Mouse (Mus musculus) stomach, embryonic 16.5 days (tissue): ENCODE results near the gene Gfod2. TPM values are rescaled to one million over a fixed set of nuclear protein-coding genes. Genes with fewer than 3 reads are reported as not detected.

ENCODE experiments used
- ATAC-seq: fragments of 200-750 bp; cut with Nextera tagmentation; 2 replicates; pipeline ENCODE4 v1.8.0; 2017; ENCODE audit warnings: moderate number of reproducible peaks, moderate TSS enrichment; ENCODE audit not compliant: insufficient read depth, low FRiP score
- H3K27ac ChIP-seq: fragments of 300-500 bp; sonication (generic); 2 replicates; pipeline ENCODE4 v1.5.1; 2014; ENCODE audit warnings: low read length
- H3K27me3 ChIP-seq: fragments of 300-500 bp; sonication (generic); 2 replicates; pipeline ENCODE4 v1.6.1; 2014; ENCODE audit warnings: low read length, control low read depth, mixed read lengths; ENCODE audit not compliant: control insufficient read depth, insufficient read depth
- H3K36me3 ChIP-seq: fragments of 300-500 bp; sonication (generic); 2 replicates; pipeline ENCODE4 v1.6.1; 2014; ENCODE audit warnings: low read length; ENCODE audit not compliant: control insufficient read depth, insufficient read depth
- H3K4me1 ChIP-seq: fragments of 300-500 bp; sonication (generic); 2 replicates; pipeline ENCODE4 v1.6.1; 2014; ENCODE audit warnings: low read length, control low read depth, mixed read lengths; ENCODE audit not compliant: control insufficient read depth, insufficient read depth
- H3K4me2 ChIP-seq: fragments of 300-500 bp; sonication (generic); 2 replicates; pipeline ENCODE4 v1.6.1; 2014; ENCODE audit warnings: low read depth, low read length, mixed read lengths
- H3K4me3 ChIP-seq: fragments of 300-500 bp; sonication (generic); replicated peaks from 2 replicates; pipeline ENCODE4 v1.5.1; 2014; ENCODE audit warnings: mild to moderate bottlenecking, low read length
- H3K9ac ChIP-seq: fragments of 300-500 bp; sonication (generic); 2 replicates; pipeline ENCODE4 v1.6.1; 2014; ENCODE audit warnings: low read length
- H3K9me3 ChIP-seq: fragments of 300-500 bp; sonication (generic); replicated peaks from 2 replicates; pipeline ENCODE4 v1.6.1; 2016; ENCODE audit warnings: low read length, control low read depth; ENCODE audit not compliant: control insufficient read depth
- WGBS: fragments of 180-500 bp; shearing (Covaris S2); extraction: QIAGEN DNeasy Blood & Tissue Kit; methylation state at CpG from one replicate; pipeline ENCODE4 v1.1.7; 2014; 5-methylcytosine and 5-hydroxymethylcytosine counted together
- polyA plus RNA-seq: library from polyadenylated mRNA; unstranded; fragments of >200 nt; fragmentation: Nextera tagmentation; extraction: Ambion mirVana; gene quantifications from 2 replicates; pipeline ENCODE4 v1.2.1, GENCODE M21; 2015

The Gfod2 gene
- polyA plus RNA-seq, 1 experiment from 2014 or later, result 18.1 TPM

DNA sequence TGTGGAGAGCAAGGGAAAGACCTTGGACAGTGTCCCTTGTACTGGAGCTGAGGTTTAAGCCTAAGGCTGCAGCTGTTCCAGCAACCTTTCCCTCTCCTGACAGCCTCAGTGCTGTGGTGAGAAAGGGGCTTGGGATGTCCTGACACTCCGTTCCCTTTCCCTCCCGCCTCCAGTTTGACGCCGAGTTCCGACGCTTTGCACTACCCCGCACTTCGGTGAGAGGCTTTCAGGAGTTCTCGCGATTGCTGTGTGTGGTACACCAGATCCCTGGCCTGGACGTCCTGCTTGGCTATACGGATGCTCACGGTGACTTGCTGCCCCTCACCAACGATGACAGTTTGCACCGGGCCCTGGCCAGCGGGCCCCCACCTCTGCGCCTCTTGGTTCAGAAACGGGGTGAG lies 56.5 kb downstream of the Gfod2 start:
- WGBS, result 40% methylated on average over 18 of the region's 18 CpGs
- Histone ChIP-seq H3K27ac (peak overlapping the region; percentile 55; the same call in 1 of the 2 replicates), H3K4me1 (peaks cover 13% of the 10 kb centered on the region), H3K27me3 (no peaks in the 10 kb centered on the region), H3K9me3 (no peaks in the 10 kb centered on the region), H3K9ac (peak overlapping the region; percentile 80), H3K4me3 (peak overlapping the region; percentile 85), H3K4me2 (peak overlapping the region; percentile 89), H3K36me3 (0 out of 2 replicates have a peak, but pooled peaks cover 6% of the 10 kb centered on the region)
- ATAC-seq, result no peak

DNA sequence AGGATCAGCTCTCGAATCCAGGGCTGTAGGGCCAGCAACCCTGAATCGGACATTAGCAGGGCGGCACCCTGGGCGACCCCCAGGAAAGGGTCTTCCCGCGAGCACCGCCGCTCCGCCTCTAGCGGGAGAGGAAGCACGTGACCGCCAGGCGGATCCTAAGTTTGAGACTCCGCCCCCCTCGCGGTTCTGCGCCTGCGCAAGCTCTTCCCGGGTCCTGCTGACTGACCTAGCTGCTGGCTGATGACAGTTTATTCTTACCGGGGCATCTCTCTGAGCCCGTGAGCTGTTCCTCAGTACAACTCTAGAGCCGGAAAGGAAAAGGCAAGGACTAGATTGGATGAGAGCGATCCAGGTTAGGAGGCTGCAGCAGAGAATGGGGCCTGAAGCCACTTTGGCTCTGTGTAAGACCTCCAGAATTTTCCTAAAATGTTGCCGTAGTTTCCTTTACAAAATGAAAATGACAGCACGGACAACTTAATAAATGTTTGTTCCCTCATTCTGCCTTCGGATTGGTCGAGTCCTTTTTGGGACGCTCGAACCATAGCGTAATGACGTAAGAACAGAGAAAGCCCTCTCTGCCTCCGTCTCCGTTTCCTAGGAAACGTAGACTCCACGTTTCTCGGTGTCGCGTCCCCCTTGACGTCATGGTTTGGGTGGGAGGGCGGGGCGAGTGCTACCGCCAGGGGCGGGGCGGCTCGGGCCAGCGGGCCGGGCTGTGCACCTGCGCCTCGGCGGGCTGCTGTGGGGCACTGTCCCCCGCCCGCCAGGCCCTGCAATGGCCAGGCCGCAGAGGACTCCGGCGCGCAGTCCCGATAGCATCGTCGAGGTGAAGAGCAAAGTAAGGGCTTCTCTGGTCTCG lies 57.3 kb downstream of the Gfod2 start, which contains the start of the genes Acd and Pard6a:
Gene Acd (minus strand): TSS at position 137 of the 859 bp plus-strand sequence.
Gene Pard6a (plus strand): TSS at position 183 of the 859 bp plus-strand sequence.
- peak; percentile 87 for ATAC-seq
- Histone ChIP-seq H3K4me2 (peak within 1 kb of the TSS; percentile 89), H3K9ac (peak within 1 kb of the TSS; percentile 80), H3K4me3 (peak within 1 kb of the TSS; percentile 85), H3K9me3 (no peaks in the 10 kb centered on the region), H3K4me1 (peaks cover 12% of the 10 kb centered on the region), H3K27ac (peak within 1 kb of the TSS; percentile 97), H3K27me3 (no peaks in the 10 kb centered on the region), H3K36me3 (0 out of 2 replicates have a peak, but pooled peaks cover 6% of the 10 kb centered on the region)
- WGBS, result under 1% methylated on average over 60 of the region's 60 CpGs

DNA sequence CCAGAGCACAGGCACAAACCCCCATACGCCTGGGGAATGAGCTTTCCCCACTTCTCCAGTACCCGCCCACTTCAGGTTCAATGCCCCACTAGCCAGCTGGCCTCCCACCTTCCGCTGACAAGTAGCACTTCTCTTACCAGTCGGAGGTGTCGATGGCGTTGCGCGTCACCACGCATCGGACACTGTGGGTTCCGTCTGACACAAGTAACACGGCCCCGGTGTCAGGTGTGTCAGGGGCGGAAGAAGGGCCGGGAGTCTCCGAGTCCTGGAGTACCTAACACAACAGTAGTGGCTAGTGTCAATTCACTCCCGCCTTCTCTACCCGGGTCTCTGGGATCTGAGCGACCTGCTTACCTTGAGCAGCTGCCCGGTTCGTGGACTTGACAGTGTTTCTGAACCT lies 57.9 kb downstream of the Gfod2 start:
- peak overlapping the region; percentile 80 for H3K9ac ChIP-seq
- peak overlapping the region; percentile 89 for H3K4me2 ChIP-seq
- no peaks in the 10 kb centered on the region for H3K9me3 ChIP-seq
- under 1% methylated on average over 21 of the region's 21 CpGs for WGBS
- H3K36me3 ChIP-seq, result 0 out of 2 replicates have a peak, but pooled peaks cover 6% of the 10 kb centered on the region
- peak overlapping the region; percentile 97 for H3K27ac ChIP-seq
- H3K4me3 ChIP-seq, result peak overlapping the region; percentile 85
- H3K27me3 ChIP-seq, result no peaks in the 10 kb centered on the region
- ATAC-seq, result peak; percentile 44
- H3K4me1 ChIP-seq, result peaks cover 12% of the 10 kb centered on the region

DNA sequence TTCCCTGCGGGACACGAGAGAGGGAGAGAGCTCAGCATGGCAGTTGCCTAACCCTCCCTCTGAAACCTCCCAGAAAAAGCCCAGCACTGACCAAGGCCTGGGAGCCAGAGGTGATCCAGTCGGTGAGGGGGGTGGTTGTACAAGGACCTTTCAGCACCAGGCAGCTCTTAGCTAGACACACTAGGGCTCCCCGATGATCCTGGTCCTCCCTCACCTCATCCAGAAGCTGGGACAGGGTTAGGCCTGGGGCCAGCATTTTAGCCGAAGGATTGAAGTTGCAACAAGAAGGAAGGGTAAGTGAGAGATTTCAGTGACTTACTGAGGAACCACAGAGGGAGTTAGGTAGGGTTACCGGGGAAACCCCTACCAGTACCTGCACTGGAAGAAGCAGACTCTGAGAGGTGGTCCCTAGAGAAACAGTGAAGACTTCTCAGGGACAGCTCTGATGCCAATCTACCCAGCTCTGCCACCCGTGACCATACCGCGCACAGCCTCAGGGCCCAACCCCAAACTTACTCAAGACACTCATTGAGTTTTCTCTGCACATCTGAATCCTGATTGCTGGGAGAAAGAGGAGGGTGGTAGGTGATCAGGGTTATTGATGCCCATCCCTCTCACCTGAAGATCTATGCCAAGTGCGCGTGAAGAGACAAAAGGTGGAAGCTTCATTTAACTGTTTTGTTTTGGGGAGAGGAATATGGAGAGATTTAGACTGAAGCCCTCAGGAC lies 58.8 kb downstream of the Gfod2 start:
- peak overlapping the region; percentile 80 for H3K9ac ChIP-seq
- H3K36me3 ChIP-seq, result 0 out of 2 replicates have a peak, but pooled peaks cover 6% of the 10 kb centered on the region
- no peaks in the 10 kb centered on the region for H3K9me3 ChIP-seq
- H3K4me1 ChIP-seq, result peaks cover 12% of the 10 kb centered on the region
- ATAC-seq, result no peak
- peak overlapping the region; percentile 89 for H3K4me2 ChIP-seq
- H3K4me3 ChIP-seq, result peak overlapping the region; percentile 85
- no peak overlapping the region for H3K27ac ChIP-seq
- 87% methylated on average over 11 of the region's 11 CpGs for WGBS
- no peaks in the 10 kb centered on the region; the same call in 1 of the 2 replicates for H3K27me3 ChIP-seq

DNA sequence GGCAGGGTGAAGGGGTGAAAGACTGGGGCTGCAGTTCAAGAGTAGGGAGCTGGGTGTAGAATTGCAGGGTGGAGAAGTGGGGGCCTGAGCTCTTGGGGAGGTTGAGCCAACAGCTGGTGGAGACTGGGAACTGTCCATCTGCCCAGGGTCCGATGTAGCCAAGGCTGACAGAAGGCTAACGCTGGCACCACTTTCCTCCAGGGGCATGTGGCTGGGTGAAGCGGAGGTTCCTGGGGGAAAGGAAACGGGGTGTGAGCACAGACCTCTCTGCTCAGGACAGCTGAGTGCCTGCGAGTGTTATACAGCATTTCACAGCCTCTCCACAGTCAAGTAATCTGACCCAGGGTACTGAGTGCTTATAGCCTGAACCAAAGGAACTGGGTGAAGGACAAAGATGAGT lies 59.7 kb downstream of the Gfod2 start:
- Histone ChIP-seq H3K27ac (no peak overlapping the region), H3K4me3 (no peak overlapping the region), H3K9me3 (no peaks in the 10 kb centered on the region), H3K27me3 (no peaks in the 10 kb centered on the region; the same call in 1 of the 2 replicates), H3K9ac (no peak overlapping the region), H3K4me1 (peaks cover 17% of the 10 kb centered on the region), H3K4me2 (no peak overlapping the region), H3K36me3 (0 out of 2 replicates have a peak, but pooled peaks cover 6% of the 10 kb centered on the region)
- ATAC-seq, result no peak
- 90% methylated on average over 5 of the region's 5 CpGs for WGBS

DNA sequence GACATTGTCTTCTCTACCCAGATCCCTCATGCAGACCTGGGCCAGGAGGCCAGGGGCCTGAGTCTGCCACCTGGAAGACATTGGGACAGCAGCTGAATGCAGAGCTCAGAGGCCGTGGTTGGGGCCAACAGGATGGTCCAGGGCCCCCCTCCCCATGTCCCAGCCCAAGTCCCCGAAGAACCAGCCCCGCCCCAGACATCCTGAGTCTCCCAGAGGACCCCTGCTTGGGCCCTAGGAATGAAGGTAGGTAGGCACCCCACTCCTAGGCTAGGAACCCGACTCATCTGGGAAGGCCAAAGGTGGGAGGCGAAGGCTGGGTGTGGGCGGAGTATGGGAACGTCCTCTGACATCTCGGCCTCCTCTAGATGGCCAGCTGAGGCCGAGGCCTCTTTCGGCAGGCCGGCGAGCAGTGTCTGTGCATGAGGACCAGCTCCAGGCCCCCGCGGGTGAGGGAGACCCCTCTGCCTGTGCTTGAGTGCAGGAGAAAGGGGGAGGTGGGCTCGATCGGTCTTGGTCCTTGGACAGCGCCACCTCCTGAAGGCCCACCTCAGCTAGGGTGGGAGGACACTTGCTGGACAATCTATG lies 61.2 kb downstream of the Gfod2 start:
- 88% methylated on average over 17 of the region's 17 CpGs for WGBS
- Histone ChIP-seq H3K4me1 (peaks cover 17% of the 10 kb centered on the region), H3K36me3 (0 out of 2 replicates have a peak, but pooled peaks cover 6% of the 10 kb centered on the region), H3K4me3 (no peak overlapping the region), H3K27me3 (no peaks in the 10 kb centered on the region; the same call in 1 of the 2 replicates), H3K4me2 (no peak overlapping the region), H3K27ac (no peak overlapping the region), H3K9ac (no peak overlapping the region), H3K9me3 (no peaks in the 10 kb centered on the region)
- ATAC-seq, result no peak

DNA sequence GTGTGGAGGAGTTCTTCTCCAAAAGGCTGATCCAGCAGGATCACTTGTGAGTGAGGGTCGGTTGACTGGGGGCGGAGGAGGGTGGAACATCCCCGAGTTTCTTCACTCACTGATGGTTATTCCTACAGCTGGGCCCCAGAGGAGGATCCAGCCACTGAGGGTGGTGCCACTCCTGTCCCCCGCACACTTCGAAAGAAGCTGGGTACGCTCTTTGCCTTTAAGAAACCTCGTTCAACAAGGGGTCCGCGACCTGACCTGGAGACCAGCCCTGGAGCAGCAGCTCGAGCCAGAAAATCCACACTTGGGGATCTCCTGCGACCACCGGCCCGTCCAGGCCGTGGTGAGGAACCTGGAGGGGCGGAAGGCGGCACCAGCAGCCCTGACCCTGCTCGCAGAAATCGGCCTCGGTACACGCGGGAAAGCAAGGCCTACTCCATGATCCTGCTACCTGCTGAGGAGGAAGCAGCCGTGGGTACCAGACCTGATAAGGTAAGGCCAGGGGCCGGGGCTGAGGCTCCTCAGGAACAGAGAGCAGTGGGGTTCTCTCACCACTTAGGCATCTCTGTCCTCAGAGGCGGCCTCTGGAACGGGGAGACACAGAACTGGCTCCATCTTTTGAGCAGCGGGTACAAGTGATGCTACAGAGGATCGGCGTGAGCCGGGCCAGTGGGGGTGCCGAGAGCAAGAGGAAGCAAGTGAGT lies 63.2 kb downstream of the Gfod2 start:
- Histone ChIP-seq H3K4me1 (peaks cover 9% of the 10 kb centered on the region), H3K4me2 (no peak overlapping the region), H3K4me3 (no peak overlapping the region), H3K27ac (no peak overlapping the region), H3K9me3 (no peaks in the 10 kb centered on the region), H3K36me3 (0 out of 2 replicates have a peak, but pooled peaks cover 6% of the 10 kb centered on the region), H3K9ac (no peak overlapping the region), H3K27me3 (no peaks in the 10 kb centered on the region; the same call in 1 of the 2 replicates)
- 80% methylated on average over 30 of the region's 30 CpGs for WGBS
- ATAC-seq, result no peak

DNA sequence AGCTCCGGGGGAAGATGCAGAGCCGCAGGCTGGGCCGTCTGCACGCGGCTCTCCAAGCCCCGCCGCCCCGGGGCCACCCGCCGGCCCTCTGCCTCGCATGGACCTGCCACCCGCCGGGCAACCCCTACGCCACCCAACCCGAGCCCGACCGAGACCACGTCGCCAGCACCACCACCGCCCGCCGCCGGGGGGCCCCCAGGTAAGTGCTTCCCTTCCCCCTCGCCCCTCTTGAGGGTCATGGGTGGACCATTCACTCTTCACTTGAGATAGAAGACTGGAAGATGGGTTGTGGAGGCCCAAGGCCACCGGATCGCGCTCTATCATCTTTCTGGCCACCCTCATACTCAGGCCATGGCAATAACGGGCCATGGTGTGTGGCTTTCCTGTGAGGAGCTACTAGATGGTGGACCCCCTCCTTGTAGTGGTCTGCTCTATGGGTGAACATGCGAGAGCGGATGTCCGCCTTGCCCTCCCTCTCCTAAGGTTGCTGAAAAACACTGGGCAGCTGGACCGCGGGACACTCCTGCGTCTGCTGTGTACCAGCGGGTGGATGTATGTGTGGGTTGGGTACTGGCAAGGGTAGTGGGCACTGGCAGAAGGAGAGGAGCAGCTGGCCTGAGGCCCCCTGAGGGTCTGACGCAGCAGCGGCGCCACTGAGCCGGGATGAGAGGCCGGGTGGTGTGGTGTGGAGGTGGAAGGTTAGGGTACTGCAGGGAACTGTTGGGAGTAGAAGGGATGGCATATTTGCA lies 64.2 kb downstream of the Gfod2 start:
- peak overlapping the region; percentile 58 for H3K9ac ChIP-seq
- peak overlapping the region; percentile 85 for H3K4me2 ChIP-seq
- H3K4me1 ChIP-seq, result peaks cover 6% of the 10 kb centered on the region
- peak; percentile 26; the same call in 1 of the 2 replicates for ATAC-seq
- no peaks in the 10 kb centered on the region; the same call in 1 of the 2 replicates for H3K27me3 ChIP-seq
- 0 out of 2 replicates have a peak, but pooled peaks cover 6% of the 10 kb centered on the region for H3K36me3 ChIP-seq
- H3K9me3 ChIP-seq, result no peaks in the 10 kb centered on the region
- no peak overlapping the region for H3K27ac ChIP-seq
- H3K4me3 ChIP-seq, result peak overlapping the region; percentile 50
- WGBS, result 14% methylated on average over 40 of the region's 40 CpGs
